In genomic region chr10:112203463-112203862, GRCm38 (mm10) we compare ENCODE assay signal across 9 mouse cellular contexts. TPM values are rescaled to one million over a fixed set of nuclear protein-coding genes. Genes with fewer than 3 reads are reported as not detected.
DNase-seq lines count a peak whose midpoint lies in the region; ATAC-seq and TF ChIP-seq lines count a peak whose summit lies in the region.
"Had no signal": no experiment of that assay in that cellular context is flagged by ENCODE, and none has a peak within 500 bp of the region (broad histone marks: within the 10 kb centered on the region; RNA-seq: fewer than 3 reads in every experiment).

No protein-coding gene starts in this region.

- H3K36me3 ChIP-seq in hindbrain, embryonic 15.5 days: no peaks in the 10 kb centered on the region

- WGBS in hindbrain, embryonic 15.5 days: 36% methylated on average over 2 of the region's 2 CpGs

- no peaks in the 10 kb centered on the region for H3K27me3 ChIP-seq in hindbrain, embryonic 15.5 days

- no peak overlapping the region for H3K4me3 ChIP-seq in cortical plate, adult 2 months (ENCODE audit: insufficient read depth, low read length)
- no peak overlapping the region for H3K4me3 ChIP-seq in hindbrain, embryonic 15.5 days

- TF ChIP-seq CTCF in cortical plate, adult 2 months (IDR thresholded peaks at IDR 0.05; ENCODE audit: extremely low read depth, insufficient read depth, low read length): peak; percentile 90

- no peak overlapping the region for H3K9ac ChIP-seq in hindbrain, embryonic 15.5 days

- DNase-seq in kidney, adult 18-20 months: peak; percentile 12
- DNase-seq in kidney, adult 11 months: no peak
- peak; percentile 42 to 71 for DNase-seq in left cerebral cortex, postnatal 25 days (ENCODE audit: low spot score in 2 of 2)
- DNase-seq in right cerebral cortex, postnatal 10 days (ENCODE audit: low spot score in 2 of 2): peak; percentile 63 to 75
- DNase-seq in gastrocnemius, postnatal 25 days: no peak
- DNase-seq in urinary bladder, adult 18-20 months (ENCODE audit: low spot score in 2 of 2): no peak

- intact Hi-C loops in left cerebral cortex, postnatal 25 days (cut with DNase I): loop anchor here (1.0 to 2.0 kb wide), 2 partner anchors 545 to 598 kb away; no protein-coding TSS in a partner anchor

- H3K27ac ChIP-seq in cortical plate, adult 2 months (ENCODE audit: insufficient read depth, low read length): no peak overlapping the region
- no peak overlapping the region for H3K27ac ChIP-seq in hindbrain, embryonic 15.5 days (replicated peaks)

- peak; percentile 87 for ATAC-seq in hindbrain, embryonic 15.5 days (ENCODE audit: low FRiP score, low read depth)

- no peak overlapping the region for H3K4me2 ChIP-seq in hindbrain, embryonic 15.5 days

- no peaks in the 10 kb centered on the region for H3K4me1 ChIP-seq in cortical plate, adult 2 months (ENCODE audit: control insufficient read depth, insufficient read depth, low read length)
- H3K4me1 ChIP-seq in hindbrain, embryonic 15.5 days (replicated peaks): no peaks in the 10 kb centered on the region

- no peaks in the 10 kb centered on the region for H3K9me3 ChIP-seq in hindbrain, embryonic 15.5 days

- no peak for TF ChIP-seq POLR2A in cortical plate, adult 2 months (IDR thresholded peaks at IDR 0.05; ENCODE audit: extremely low read depth, insufficient read depth, low read length)

RNA-seq across cellular contexts. Expression of gene Caps2, which starts 40.0 kb away (rescaled TPM):
- polyA plus RNA-seq in cortical plate, adult 2 months (2012; rRNA removed): 0.17 and 0.21 TPM in 2 replicates
- polyA plus RNA-seq in hindbrain, embryonic 15.5 days (2015; fragmentation: Nextera tagmentation; extraction: Ambion mirVana): 0.58 and 0.66 TPM in 2 replicates
- total RNA-seq in left cerebral cortex, postnatal 25 days (2021): under 1 TPM; 0.21 to 0.23 TPM
- total RNA-seq in gastrocnemius, postnatal 25 days (2021): not detected
- total RNA-seq: liver, adult 2 months had no signal
- polyA plus RNA-seq: liver, adult 2 months had no signal

RNA-seq across cellular contexts. Expression of gene Glipr1l3, which starts 43.3 kb away (rescaled TPM):
- polyA plus RNA-seq in cortical plate, adult 2 months (2012; rRNA removed): 0.31 TPM in 1 of 2 replicates, not detected in the other
- 0.49 and 0.52 TPM in 2 replicates for polyA plus RNA-seq in hindbrain, embryonic 15.5 days (2015; fragmentation: Nextera tagmentation; extraction: Ambion mirVana)
- not detected for total RNA-seq in left cerebral cortex, postnatal 25 days (2021)
- not detected for total RNA-seq in gastrocnemius, postnatal 25 days (2021)
- total RNA-seq: liver, adult 2 months had no signal
- polyA plus RNA-seq: liver, adult 2 months had no signal

Comparison
In these comparisons a context has a peak if more than half of its experiments do, and no peak if none do; other contexts are left out.
1. DNase-seq: peak in kidney, adult 18-20 months (single experiment), left cerebral cortex, postnatal 25 days (2 of 2) and right cerebral cortex, postnatal 10 days (2 of 2); none in kidney, adult 11 months (single experiment), gastrocnemius, postnatal 25 days (single experiment) and urinary bladder, adult 18-20 months (0 of 2).